Comparison of ENCODE assay signal across 22 mouse cellular contexts in genomic region chr16:33914997-33915396, GRCm38 (mm10). TPM values are rescaled to one million over a fixed set of nuclear protein-coding genes. Genes with fewer than 3 reads are reported as not detected.
A peak's percentile ranks its signal among the peaks of the same experiment; 100 is the strongest.
DNase-seq lines count a peak whose midpoint lies in the region; ATAC-seq lines count a peak whose summit lies in the region.
"Had no signal": no experiment of that assay in that cellular context is flagged by ENCODE, and none has a peak within 500 bp of the region (broad histone marks: within the 10 kb centered on the region; RNA-seq: fewer than 3 reads in every experiment).

No protein-coding gene starts in this region.

- H3K4me2 ChIP-seq in kidney, embryonic 16.5 days (replicated peaks; ENCODE audit: low read depth, low read length): no peak overlapping the region
- H3K4me2 ChIP-seq: forebrain, embryonic 12.5 days; hindbrain, embryonic 13.5 days; limb, embryonic 15.5 days; midbrain, embryonic 15.5 days had no signal

- 0 out of 2 replicates have a peak, but pooled peaks cover 4% of the 10 kb centered on the region for H3K36me3 ChIP-seq in kidney, embryonic 16.5 days (ENCODE audit: insufficient read depth, low read length)
- H3K36me3 ChIP-seq: forebrain, embryonic 12.5 days; hindbrain, embryonic 13.5 days; midbrain, embryonic 15.5 days had no signal

- WGBS in kidney, embryonic 16.5 days: 80% methylated on average over 4 of the region's 4 CpGs

- ATAC-seq in kidney, embryonic 16.5 days (ENCODE audit: low FRiP score, low TSS enrichment): no peak
- ATAC-seq in megakaryocyte, adult 5-6 weeks (ENCODE audit: poor library complexity, severe bottlenecking): peak; percentile 90
- ATAC-seq: inflammation-experienced regulatory T-cells, adult 6 months; midbrain, embryonic 15.5 days had no signal

- no peak for DNase-seq in kidney, postnatal 4 days
- DNase-seq in adipocyte (ENCODE audit: low spot score): peak; percentile 32
- peak; percentile 52 for DNase-seq in brain, adult 2 months (ENCODE audit: low read depth, low spot score)
- DNase-seq in liver: no peak
- no peak for DNase-seq in T-cell, adult 2 months (ENCODE audit: low spot score)
- DNase-seq: adrenal gland, adult 8-10 months; cerebellum, adult 18-20 months; cerebellum, postnatal 25 days; gastrocnemius, postnatal 14 days; kidney, adult 8-10 months; kidney, postnatal 36 days; layer of hippocampus, postnatal 36 days; right cerebral cortex, postnatal 14 days; spleen, adult 18-20 months; thymus, postnatal 4 days had no signal

- 0 out of 2 replicates have a peak overlapping the region, but pooled peaks have one; percentile 26 for H3K27ac ChIP-seq in kidney, embryonic 16.5 days (ENCODE audit: low read length)
- H3K27ac ChIP-seq: forebrain, embryonic 12.5 days; hindbrain, embryonic 13.5 days; limb, embryonic 15.5 days; midbrain, embryonic 15.5 days had no signal

- H3K9ac ChIP-seq in kidney, embryonic 16.5 days (replicated peaks; ENCODE audit: low read length): no peak overlapping the region
- H3K9ac ChIP-seq: forebrain, embryonic 12.5 days; hindbrain, embryonic 13.5 days; limb, embryonic 15.5 days; midbrain, embryonic 15.5 days had no signal

- H3K9me3 ChIP-seq in kidney, embryonic 16.5 days (ENCODE audit: low read length): no peaks in the 10 kb centered on the region
- H3K9me3 ChIP-seq: forebrain, embryonic 12.5 days; hindbrain, embryonic 13.5 days; limb, embryonic 15.5 days; midbrain, embryonic 15.5 days had no signal

- no peak overlapping the region for H3K4me3 ChIP-seq in kidney, embryonic 16.5 days (ENCODE audit: low read length)
- H3K4me3 ChIP-seq: forebrain, embryonic 12.5 days; hindbrain, embryonic 13.5 days; limb, embryonic 15.5 days; midbrain, embryonic 15.5 days had no signal

- peaks cover 35% of the 10 kb centered on the region for H3K4me1 ChIP-seq in kidney, embryonic 16.5 days (ENCODE audit: insufficient read depth, low read length)
- H3K4me1 ChIP-seq: midbrain, embryonic 15.5 days had no signal

- H3K27me3 ChIP-seq in kidney, embryonic 16.5 days (ENCODE audit: insufficient read depth, low read length): no peaks in the 10 kb centered on the region
- H3K27me3 ChIP-seq: forebrain, embryonic 12.5 days; hindbrain, embryonic 13.5 days; limb, embryonic 15.5 days; midbrain, embryonic 15.5 days had no signal

RNA-seq across cellular contexts. Expression of gene Umps, which starts 51.8 kb away (rescaled TPM):
- 66.3 and 66.6 TPM in 2 replicates for polyA plus RNA-seq in kidney, embryonic 16.5 days (2015; fragmentation: Nextera tagmentation; extraction: Ambion mirVana)
- 19.6 and 23.1 TPM in 2 replicates for total RNA-seq in megakaryocyte, adult 5-6 weeks (2015)
- 34.8 and 35.9 TPM in 2 replicates for total RNA-seq in megakaryocyte, adult 5-6 weeks (2017)

Comparison
In these comparisons a context has a peak if more than half of its experiments do, and no peak if none do; other contexts are left out.
1. DNase-seq: peak in adipocyte (single experiment) and brain, adult 2 months (single experiment); none in kidney, postnatal 4 days (0 of 2), liver (single experiment) and T-cell, adult 2 months (single experiment).